Mouse (Mus musculus) yolk sac, embryonic 10.5 days (tissue): ENCODE measurements around the gene Itpripl2.

Source experiments
- DNase-seq: peaks from one replicate; pipeline ENCODE4 v3.0.0-alpha.2; 2017; ENCODE audit warnings: low spot score

Gene Itpripl2

DNA sequence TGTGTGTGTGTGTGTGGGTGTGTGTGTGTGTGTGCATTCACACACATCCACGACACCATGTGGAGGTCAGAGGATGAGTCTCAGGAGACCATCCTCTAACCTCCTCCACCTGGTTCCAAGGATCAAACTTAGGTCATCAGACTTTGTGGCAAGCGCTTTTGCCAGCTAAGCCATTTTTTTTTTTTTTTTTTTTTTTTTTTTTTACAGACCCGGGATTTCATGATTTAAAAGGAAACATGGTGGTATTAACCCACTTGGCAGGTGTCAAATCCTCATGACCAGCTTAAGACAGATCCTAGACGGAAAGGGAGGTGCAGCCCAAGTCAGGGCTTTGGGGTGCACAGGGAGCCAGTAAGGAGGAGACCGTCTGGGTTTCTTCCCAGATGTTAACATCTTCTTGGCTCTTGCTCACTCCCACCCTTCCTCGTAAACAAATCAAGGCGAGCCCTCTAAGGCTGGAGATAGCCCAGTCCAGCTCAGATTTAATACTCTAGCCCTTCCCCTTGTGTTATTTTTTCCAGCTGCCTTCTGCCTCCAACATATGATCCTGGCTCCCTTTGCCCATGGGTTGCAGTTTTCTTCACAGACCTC lies 47.8 kb downstream of the Itpripl2 start:
- no peak for DNase-seq

DNA sequence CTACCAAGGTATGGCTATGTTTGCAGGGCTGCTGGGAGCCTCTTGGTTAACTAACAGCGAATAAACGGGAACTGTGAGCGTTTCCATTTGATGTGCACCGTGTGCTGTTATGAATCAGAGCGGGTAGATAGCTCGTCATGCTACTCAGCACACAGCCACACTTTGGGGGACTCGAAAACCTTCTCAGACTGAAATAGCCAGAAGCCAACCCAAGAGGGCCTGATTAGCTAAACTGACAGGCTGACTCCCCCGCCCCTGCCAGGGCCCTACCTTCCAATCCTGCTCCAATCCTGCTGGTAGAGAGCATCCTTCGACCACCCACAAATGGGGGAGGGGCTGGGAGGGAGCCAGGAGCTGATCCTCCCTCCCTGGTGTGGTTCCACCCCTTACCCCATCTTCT lies 48.4 kb downstream of the Itpripl2 start:
- no peak for DNase-seq

DNA sequence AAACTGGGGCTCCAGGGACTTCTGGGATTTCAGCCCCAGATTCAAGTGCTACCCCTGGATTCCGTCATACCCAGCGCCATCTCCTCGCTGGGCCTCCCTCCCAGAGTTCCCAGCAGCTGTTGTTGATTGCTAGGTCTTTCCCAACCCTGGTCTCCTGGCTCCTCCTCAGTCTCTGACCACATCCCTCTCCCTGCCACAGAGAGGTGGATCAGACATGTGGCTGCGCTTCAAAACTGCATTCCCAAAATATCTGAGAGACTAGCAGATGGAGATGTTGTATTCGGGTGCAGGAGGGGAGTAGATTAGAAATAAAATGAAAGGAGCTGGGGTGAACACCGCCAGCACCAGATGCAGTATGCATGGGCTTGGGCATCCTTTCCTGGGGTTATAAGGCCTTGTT lies 50.2 kb downstream of the Itpripl2 start:
- no peak for DNase-seq

DNA sequence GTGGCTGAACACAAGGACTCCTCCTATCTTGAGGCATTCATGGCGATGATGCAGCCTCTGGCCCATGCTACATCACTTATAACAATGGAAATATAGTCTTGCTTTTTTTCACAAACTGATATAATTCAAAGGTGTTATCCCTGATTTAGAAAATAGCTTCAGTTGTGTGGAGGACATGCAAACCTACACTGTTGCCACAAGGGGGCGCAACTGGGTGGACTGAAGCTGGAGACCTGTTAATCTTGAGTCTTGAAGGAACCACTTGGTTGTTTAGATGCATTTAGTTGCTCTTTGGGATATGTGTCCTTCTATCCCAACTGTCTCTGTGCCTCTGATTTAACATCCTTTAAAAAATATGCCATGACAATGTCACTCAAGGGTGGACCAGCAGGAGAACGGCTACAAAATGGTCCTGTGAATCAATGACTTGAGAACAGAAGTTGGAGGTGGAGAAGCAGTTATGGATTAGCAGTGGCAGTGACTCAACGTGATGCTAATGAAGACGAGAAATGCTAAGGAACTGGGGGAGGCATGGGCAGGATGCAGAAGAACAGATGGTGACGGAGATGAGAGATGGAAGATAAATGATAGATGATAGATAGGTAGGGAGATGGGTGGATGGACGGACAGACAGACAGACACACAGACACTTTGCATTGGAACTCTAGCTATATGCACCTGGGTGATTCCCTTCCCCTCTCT lies 54.5 kb downstream of the Itpripl2 start:
- no peak for DNase-seq
